Mouse (Mus musculus) ES-Bruce4 (cell line): Measurements from ENCODE around the gene Dirc2.

ENCODE experiments used
- CTCF ChIP-seq: IDR thresholded peaks from one replicate; pipeline ENCODE4 v1.8.1; 2011; ENCODE audit warnings: low read depth, low read length
- EP300 ChIP-seq: IDR thresholded peaks from 2 replicates; pipeline ENCODE4 v1.6.1; 2011; ENCODE audit warnings: low read depth, low read length; ENCODE audit not compliant: insufficient read depth
- POLR2A ChIP-seq: IDR thresholded peaks from one replicate; pipeline ENCODE4 v1.8.1; 2011; ENCODE audit warnings: low read length; ENCODE audit not compliant: insufficient read depth

DNA sequence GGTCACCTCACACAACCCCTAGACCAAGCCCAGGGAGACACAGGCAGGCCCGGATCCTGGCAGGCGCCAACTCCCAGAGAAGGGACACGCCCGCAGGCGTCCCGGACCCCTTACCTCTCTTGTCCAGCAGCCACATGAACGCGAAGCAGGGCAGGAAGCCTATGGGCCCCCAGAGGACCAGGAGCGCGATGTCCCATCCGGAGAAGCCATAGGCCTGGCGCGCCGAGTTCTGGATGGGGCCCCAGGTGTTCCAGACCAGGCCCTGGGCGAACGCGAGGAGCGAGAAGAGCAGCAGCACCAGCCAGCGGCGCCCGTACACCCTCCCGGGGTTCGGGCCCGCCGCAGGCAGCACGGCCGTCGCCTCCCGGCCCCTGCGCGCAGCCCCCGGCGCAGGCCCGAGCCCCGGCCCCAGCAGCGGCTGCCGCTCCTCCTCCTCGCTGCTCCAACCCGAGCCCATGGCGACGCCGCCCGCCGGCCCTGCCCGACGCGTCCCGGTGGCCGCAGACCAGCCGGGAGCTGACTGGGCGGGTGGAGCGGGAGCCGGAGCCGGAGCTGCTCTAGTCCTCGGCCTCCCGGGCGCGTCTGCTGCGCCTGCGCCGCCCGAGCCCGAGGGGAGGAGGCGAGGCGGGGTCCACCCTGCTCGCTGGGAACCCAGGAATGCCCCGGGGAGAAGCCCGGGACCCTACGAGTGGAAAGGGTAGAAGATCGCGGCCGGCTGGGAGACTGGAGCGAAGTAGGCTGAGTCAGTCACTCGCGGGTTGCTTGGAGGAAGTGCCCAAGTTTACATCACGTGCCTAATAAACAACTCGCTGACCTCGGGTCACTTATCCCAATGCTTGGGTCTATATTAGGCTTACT lies at the start of gene Dirc2:
- no peak for TF ChIP-seq CTCF
- no peak for TF ChIP-seq POLR2A
- no peak for TF ChIP-seq EP300
